Comparison of ENCODE assay signal across 8 mouse cellular contexts in the genomic region with DNA sequence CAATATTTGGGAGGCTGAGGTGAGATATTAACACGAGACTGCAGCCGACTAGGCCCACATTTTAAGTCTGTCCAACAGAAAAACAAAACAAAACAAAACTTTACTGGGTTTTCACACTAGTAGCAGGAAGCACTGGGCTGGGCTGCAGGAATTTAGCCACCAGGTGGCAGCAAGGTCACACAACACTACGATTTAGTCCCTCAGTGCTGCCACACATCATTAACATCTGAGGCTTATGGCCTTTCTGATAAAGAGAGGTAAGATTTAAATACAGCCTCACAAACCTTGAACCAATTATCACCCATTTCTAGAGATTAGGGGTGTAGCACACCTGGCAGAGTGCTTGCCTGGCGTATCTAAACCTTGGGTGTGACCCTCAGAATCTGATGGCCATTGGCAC. TPM values are rescaled to one million over a fixed set of nuclear protein-coding genes. Genes with fewer than 3 reads are reported as not detected.
DNase-seq lines count a peak whose midpoint lies in the region; ATAC-seq and TF ChIP-seq lines count a peak whose summit lies in the region.

No protein-coding gene starts in this region.

- no peak overlapping the region for H3K4me3 ChIP-seq in hindbrain, embryonic 10.5 days
- no peak overlapping the region for H3K4me3 ChIP-seq in hindbrain, embryonic 13.5 days
- H3K4me3 ChIP-seq in hindbrain, embryonic 16.5 days (ENCODE audit: low read length), result no peak overlapping the region

- WGBS in hindbrain, embryonic 10.5 days, result 10% methylated on average over 4 of the region's 4 CpGs
- WGBS in hindbrain, embryonic 13.5 days, result 8% methylated on average over 4 of the region's 4 CpGs
- WGBS in hindbrain, embryonic 16.5 days, result 14% methylated on average over 4 of the region's 4 CpGs

- no peaks in the 10 kb centered on the region for H3K27me3 ChIP-seq in hindbrain, embryonic 10.5 days (ENCODE audit: insufficient read depth, poor library complexity, severe bottlenecking)
- H3K27me3 ChIP-seq in hindbrain, embryonic 13.5 days, result no peaks in the 10 kb centered on the region
- H3K27me3 ChIP-seq in hindbrain, embryonic 16.5 days (replicated peaks; ENCODE audit: control insufficient read depth, insufficient read depth, low read length), result no peaks in the 10 kb centered on the region

- H3K9ac ChIP-seq in hindbrain, embryonic 13.5 days, result no peak overlapping the region
- no peak overlapping the region for H3K9ac ChIP-seq in hindbrain, embryonic 16.5 days (ENCODE audit: low read depth, low read length)

- intact Hi-C loops in left cerebral cortex, postnatal 36 days (cut with DNase I), result loop anchor here (1.0 to 2.0 kb wide), 2 partner anchors 53 to 80 kb away; no protein-coding TSS in a partner anchor

- peak; percentile 82; the same call in 1 of the 2 replicates for TF ChIP-seq CTCF in brain, embryonic 14.5 days (IDR thresholded peaks at IDR 0.05; ENCODE audit: borderline replicate concordance, extremely low read depth, insufficient read depth, insufficient read length)

- H3K4me1 ChIP-seq in hindbrain, embryonic 10.5 days (replicated peaks), result peaks cover 40% of the 10 kb centered on the region
- H3K4me1 ChIP-seq in hindbrain, embryonic 13.5 days (replicated peaks), result peaks cover 27% of the 10 kb centered on the region
- H3K4me1 ChIP-seq in hindbrain, embryonic 16.5 days (ENCODE audit: control insufficient read depth, insufficient read depth, low read depth, low read length), result peaks cover 15% of the 10 kb centered on the region

- peaks cover 15% of the 10 kb centered on the region for H3K36me3 ChIP-seq in hindbrain, embryonic 10.5 days
- H3K36me3 ChIP-seq in hindbrain, embryonic 13.5 days, result no peaks in the 10 kb centered on the region
- H3K36me3 ChIP-seq in hindbrain, embryonic 16.5 days (ENCODE audit: control insufficient read depth, insufficient read depth, low read length), result no peaks in the 10 kb centered on the region

- H3K4me2 ChIP-seq in hindbrain, embryonic 13.5 days, result no peak overlapping the region
- H3K4me2 ChIP-seq in hindbrain, embryonic 16.5 days (ENCODE audit: low read length), result no peak overlapping the region

- no peak for ATAC-seq in hindbrain, embryonic 13.5 days (ENCODE audit: low FRiP score)
- peak; percentile 53; the same call in 1 of the 2 replicates for ATAC-seq in hindbrain, embryonic 16.5 days

- H3K9me3 ChIP-seq in hindbrain, embryonic 10.5 days, result no peaks in the 10 kb centered on the region
- no peaks in the 10 kb centered on the region for H3K9me3 ChIP-seq in hindbrain, embryonic 13.5 days
- H3K9me3 ChIP-seq in hindbrain, embryonic 16.5 days (ENCODE audit: control insufficient read depth, low read length), result no peaks in the 10 kb centered on the region

- DNase-seq in hindbrain, embryonic 10.5 days (ENCODE audit: low spot score), result peak; percentile 79
- peak; percentile 85 for DNase-seq in brain, embryonic 14.5 days (ENCODE audit: low read depth)
- DNase-seq in fibroblast of lung, adult 2 months (ENCODE audit: low read depth), result peak; percentile 62
- peak; percentile 35 to 38 for DNase-seq in left cerebral cortex, postnatal 36 days (ENCODE audit: low spot score in 2 of 2)
- DNase-seq in mesoderm, embryonic 11.5 days (ENCODE audit: low read depth, low spot score), result peak; percentile 79
- DNase-seq in spleen, postnatal 14 days (ENCODE audit: low spot score in 2 of 2), result peak; percentile 62 to 78

- no peak for TF ChIP-seq POLR2A in brain, embryonic 14.5 days (IDR thresholded peaks at IDR 0.05; ENCODE audit: borderline replicate concordance, extremely low read depth, insufficient read depth, insufficient read length, poor library complexity, severe bottlenecking)

- no peak overlapping the region for H3K27ac ChIP-seq in hindbrain, embryonic 10.5 days
- no peak overlapping the region for H3K27ac ChIP-seq in hindbrain, embryonic 13.5 days
- no peak overlapping the region for H3K27ac ChIP-seq in hindbrain, embryonic 16.5 days (ENCODE audit: low read depth, low read length)

RNA-seq across cellular contexts. Expression of gene Pola2, which starts 1.3 kb away (rescaled TPM):
- polyA plus RNA-seq in hindbrain, embryonic 10.5 days (2016; fragmentation: Nextera tagmentation; extraction: Ambion mirVana), result 83.7 and 110 TPM in 2 replicates
- polyA plus RNA-seq in hindbrain, embryonic 13.5 days (2015; fragmentation: Nextera tagmentation; extraction: Ambion mirVana), result 22.6 and 24.2 TPM in 2 replicates
- 33.8 and 56.9 TPM in 2 replicates for polyA plus RNA-seq in brain, embryonic 14.5 days (2012; rRNA removed)
- polyA plus RNA-seq in hindbrain, embryonic 16.5 days (2015; fragmentation: Nextera tagmentation; extraction: Ambion mirVana), result 22.4 and 26.6 TPM in 2 replicates
- 1 to 10 TPM; 4.6 to 5.5 TPM for total RNA-seq in left cerebral cortex, postnatal 36 days (2021)

RNA-seq across cellular contexts. Expression of gene Slc22a20, which starts 20.7 kb away (rescaled TPM):
- polyA plus RNA-seq in hindbrain, embryonic 10.5 days (2016; fragmentation: Nextera tagmentation; extraction: Ambion mirVana), result not detected in 2 replicates
- polyA plus RNA-seq in hindbrain, embryonic 13.5 days (2015; fragmentation: Nextera tagmentation; extraction: Ambion mirVana), result not detected in 2 replicates
- polyA plus RNA-seq in brain, embryonic 14.5 days (2012; rRNA removed), result not detected in 2 replicates
- not detected in 2 replicates for polyA plus RNA-seq in hindbrain, embryonic 16.5 days (2015; fragmentation: Nextera tagmentation; extraction: Ambion mirVana)
- not detected for total RNA-seq in left cerebral cortex, postnatal 36 days (2021)

RNA-seq across cellular contexts. Expression of gene Cdc42ep2, which starts 40.7 kb away (rescaled TPM):
- polyA plus RNA-seq in hindbrain, embryonic 10.5 days (2016; fragmentation: Nextera tagmentation; extraction: Ambion mirVana), result 2.0 and 2.9 TPM in 2 replicates
- polyA plus RNA-seq in hindbrain, embryonic 13.5 days (2015; fragmentation: Nextera tagmentation; extraction: Ambion mirVana), result 11.5 and 12.4 TPM in 2 replicates
- 11.7 and 13.7 TPM in 2 replicates for polyA plus RNA-seq in brain, embryonic 14.5 days (2012; rRNA removed)
- polyA plus RNA-seq in hindbrain, embryonic 16.5 days (2015; fragmentation: Nextera tagmentation; extraction: Ambion mirVana), result 22.2 and 23.4 TPM in 2 replicates
- 1 to 10 TPM; 5.5 to 8.3 TPM for total RNA-seq in left cerebral cortex, postnatal 36 days (2021)

RNA-seq across cellular contexts. Expression of gene Capn1, which starts 50.4 kb away (rescaled TPM):
- polyA plus RNA-seq in hindbrain, embryonic 10.5 days (2016; fragmentation: Nextera tagmentation; extraction: Ambion mirVana), result 5.9 and 6.5 TPM in 2 replicates
- 3.3 and 4.7 TPM in 2 replicates for polyA plus RNA-seq in hindbrain, embryonic 13.5 days (2015; fragmentation: Nextera tagmentation; extraction: Ambion mirVana)
- 5.2 and 7.6 TPM in 2 replicates for polyA plus RNA-seq in brain, embryonic 14.5 days (2012; rRNA removed)
- 5.2 and 5.6 TPM in 2 replicates for polyA plus RNA-seq in hindbrain, embryonic 16.5 days (2015; fragmentation: Nextera tagmentation; extraction: Ambion mirVana)
- total RNA-seq in left cerebral cortex, postnatal 36 days (2021), result 10 to 100 TPM; 19.6 to 20.9 TPM

RNA-seq across cellular contexts. Expression of gene Dpf2, which starts 52.5 kb away (rescaled TPM):
- polyA plus RNA-seq in hindbrain, embryonic 10.5 days (2016; fragmentation: Nextera tagmentation; extraction: Ambion mirVana), result 225 TPM in 2 replicates
- 128 and 137 TPM in 2 replicates for polyA plus RNA-seq in hindbrain, embryonic 13.5 days (2015; fragmentation: Nextera tagmentation; extraction: Ambion mirVana)
- polyA plus RNA-seq in brain, embryonic 14.5 days (2012; rRNA removed), result 180 and 231 TPM in 2 replicates
- polyA plus RNA-seq in hindbrain, embryonic 16.5 days (2015; fragmentation: Nextera tagmentation; extraction: Ambion mirVana), result 94.0 and 117 TPM in 2 replicates
- 10 to 100 TPM; 77.5 to 96.5 TPM for total RNA-seq in left cerebral cortex, postnatal 36 days (2021)
